Mouse (Mus musculus): Measurements from ENCODE around the gene Rmi1.

DNA sequence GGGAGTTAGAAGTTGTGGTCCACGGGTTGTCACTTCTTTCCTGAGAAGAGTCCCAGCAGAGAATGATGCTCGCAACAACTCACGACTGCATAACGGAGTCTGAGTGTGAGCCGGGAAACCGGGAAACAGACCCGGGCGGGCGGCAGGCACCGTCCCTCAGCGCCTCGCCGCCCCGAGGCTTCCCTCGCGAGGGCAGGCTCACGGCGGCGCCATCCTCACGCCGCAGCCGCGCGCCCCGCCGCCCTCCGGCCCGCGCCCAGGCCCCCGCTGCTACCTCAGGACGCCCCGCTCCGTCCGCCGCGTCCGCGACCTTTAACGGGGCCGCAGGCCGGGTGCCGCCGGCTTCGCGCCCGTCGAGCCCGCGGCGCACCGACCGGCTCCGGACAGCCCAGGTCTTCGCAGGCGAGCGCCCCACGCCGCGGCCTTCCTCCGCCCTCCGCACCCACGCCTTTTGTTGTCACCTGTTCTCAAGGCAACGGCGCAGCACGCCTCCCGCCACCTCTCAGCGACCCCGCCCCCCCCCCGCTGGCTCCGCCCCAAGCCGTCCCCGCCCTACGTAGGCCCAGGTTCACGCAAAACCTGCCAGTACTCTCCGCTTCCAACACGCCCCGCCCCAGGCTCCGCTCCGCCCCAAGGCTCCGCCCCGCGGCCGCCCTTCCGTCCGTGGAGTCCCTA, 43.3 kb upstream of the Rmi1 start, which contains the start of gene Kif27:
- TF ChIP-seq CTCF (IDR thresholded peaks at IDR 0.05; ENCODE audit: low read depth) (no peak), EP300 (IDR thresholded peaks at IDR 0.05; ENCODE audit: low read depth) (no peak)
